In the genomic region with DNA sequence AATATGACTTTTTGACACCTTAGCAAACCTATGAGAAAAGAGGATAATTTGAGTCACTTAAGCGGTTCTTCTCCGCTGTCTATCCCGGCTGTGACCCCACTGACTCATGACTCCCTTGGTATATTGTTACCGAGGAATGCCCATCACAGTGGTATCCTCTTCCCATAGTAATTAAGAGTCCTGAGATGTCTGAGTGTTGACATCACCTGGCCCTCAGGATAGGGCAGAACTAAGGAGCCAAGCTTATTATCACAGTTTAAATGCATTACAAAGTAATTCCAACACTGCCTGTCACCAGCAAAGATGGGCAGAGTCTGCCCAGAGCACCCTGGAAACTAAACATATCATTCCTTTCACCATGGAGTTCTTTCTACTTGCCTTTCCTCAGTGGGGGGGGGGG, we compare ENCODE assay signal across 17 mouse cellular contexts.
"Had no signal": no experiment of that assay in that cellular context is flagged by ENCODE, and none has a peak within 500 bp of the region (broad histone marks: within the 10 kb centered on the region; RNA-seq: fewer than 3 reads in every experiment).

No protein-coding gene starts in this region.

- H3K9me3 ChIP-seq: midbrain, embryonic 12.5 days; neural tube, embryonic 13.5 days; neural tube, embryonic 15.5 days; stomach, embryonic 15.5 days had no signal

- H3K27me3 ChIP-seq: midbrain, embryonic 12.5 days; neural tube, embryonic 13.5 days; neural tube, embryonic 15.5 days; stomach, embryonic 15.5 days had no signal

- H3K4me3 ChIP-seq: midbrain, embryonic 12.5 days; myocyte; neural tube, embryonic 13.5 days; neural tube, embryonic 15.5 days; stomach, embryonic 15.5 days had no signal

- H3K9ac ChIP-seq: lung, embryonic 14.5 days; midbrain, embryonic 12.5 days; neural tube, embryonic 13.5 days; neural tube, embryonic 15.5 days; stomach, embryonic 15.5 days had no signal

- H3K4me2 ChIP-seq: lung, embryonic 14.5 days; midbrain, embryonic 12.5 days; neural tube, embryonic 13.5 days; neural tube, embryonic 15.5 days; stomach, embryonic 15.5 days had no signal

- DNase-seq: lung, adult 18-20 months; lung, embryonic 14.5 days; lung, postnatal 10 days; lung, postnatal 4 days; midbrain, embryonic 14.5 days; retina, postnatal 1 day; right cerebral cortex, adult 18-20 months; thymus, adult 2 months; thymus, postnatal 25 days; thymus, postnatal 4 days had no signal

- H3K4me1 ChIP-seq: midbrain, embryonic 12.5 days; neural tube, embryonic 13.5 days; neural tube, embryonic 15.5 days; stomach, embryonic 15.5 days had no signal

- ATAC-seq: midbrain, embryonic 16.5 days had no signal

- H3K36me3 ChIP-seq: midbrain, embryonic 12.5 days; neural tube, embryonic 13.5 days; neural tube, embryonic 15.5 days; stomach, embryonic 15.5 days had no signal

- H3K27ac ChIP-seq: midbrain, embryonic 12.5 days; neural tube, embryonic 13.5 days; neural tube, embryonic 15.5 days; stomach, embryonic 15.5 days; stomach, postnatal 0 days had no signal
